Mouse (Mus musculus): ENCODE results near the gene Prss40. TPM values are rescaled to one million over a fixed set of nuclear protein-coding genes. Genes with fewer than 3 reads are reported as not detected.

Gene Prss40
- polyA plus RNA-seq, 1 experiment from 2014 or later, result not detected

Other genes with a start within 250 kb of the Prss40 start
- gene Ccdc115, start 121.3 kb downstream of the Prss40 start, polyA plus RNA-seq (2015; fragmentation: Nextera tagmentation; extraction: Ambion mirVana), result 69.2 and 70.9 TPM in 2 replicates
- gene Imp4, start 121.1 kb downstream of the Prss40 start, polyA plus RNA-seq (2015; fragmentation: Nextera tagmentation; extraction: Ambion mirVana), result 62.1 and 66.7 TPM in 2 replicates
- 3.9 and 8.0 TPM in 2 replicates for gene Ptpn18, start 101.2 kb downstream of the Prss40 start, polyA plus RNA-seq (2015; fragmentation: Nextera tagmentation; extraction: Ambion mirVana)
- not detected in 2 replicates for gene Prss39, start 62.5 kb downstream of the Prss40 start, polyA plus RNA-seq (2015; fragmentation: Nextera tagmentation; extraction: Ambion mirVana)
- gene Cfc1, start 25.3 kb downstream of the Prss40 start, polyA plus RNA-seq (2015; fragmentation: Nextera tagmentation; extraction: Ambion mirVana), result not detected in 2 replicates
- 24.0 and 24.2 TPM in 2 replicates for gene Amer3, start 18.7 kb upstream of the Prss40 start, polyA plus RNA-seq (2015; fragmentation: Nextera tagmentation; extraction: Ambion mirVana)

Measured in forebrain, embryonic 15.5 days (tissue).